Mouse (Mus musculus) liver, embryonic 12.5 days (tissue): Measurements from ENCODE around the gene H2-M10.6. TPM values are rescaled to one million over a fixed set of nuclear protein-coding genes. Genes with fewer than 3 reads are reported as not detected.
"Not testable (repeated sequence)": the region's sequence is repeated elsewhere in the genome, so short reads cannot be mapped to it uniquely, and the experiment has no call there.

Experiments
- ATAC-seq: fragments of 200-750 bp; cut with Nextera tagmentation; 2 replicates; pipeline ENCODE4 v1.8.0; 2017; ENCODE audit warnings: moderate number of reproducible peaks, mild to moderate bottlenecking, moderate library complexity
- H3K27ac ChIP-seq: fragments of 300-500 bp; sonication (generic); 2 replicates; pipeline ENCODE4 v1.5.1; 2016; ENCODE audit warnings: mild to moderate bottlenecking
- H3K27me3 ChIP-seq: fragments of 300-500 bp; sonication (generic); replicated peaks from 2 replicates; pipeline ENCODE4 v1.6.1; 2016; ENCODE audit warnings: mild to moderate bottlenecking, moderate library complexity
- H3K36me3 ChIP-seq: fragments of 300-500 bp; sonication (generic); 2 replicates; pipeline ENCODE4 v1.6.1; 2016; ENCODE audit warnings: mild to moderate bottlenecking, moderate library complexity
- H3K4me1 ChIP-seq: fragments of 300-500 bp; sonication (generic); 2 replicates; pipeline ENCODE4 v1.6.1; 2016
- H3K4me2 ChIP-seq: fragments of 300-500 bp; sonication (generic); 2 replicates; pipeline ENCODE4 v1.6.1; 2016; ENCODE audit warnings: mild to moderate bottlenecking, moderate library complexity
- H3K4me3 ChIP-seq: fragments of 300-500 bp; sonication (generic); 2 replicates; pipeline ENCODE4 v1.5.1; 2016; ENCODE audit warnings: mild to moderate bottlenecking, moderate library complexity
- H3K9ac ChIP-seq: fragments of 300-500 bp; sonication (generic); 2 replicates; pipeline ENCODE4 v1.6.1; 2016; ENCODE audit warnings: mild to moderate bottlenecking, moderate library complexity
- H3K9me3 ChIP-seq: fragments of 300-500 bp; sonication (generic); replicated peaks from 2 replicates; pipeline ENCODE4 v1.6.1; 2016; ENCODE audit warnings: mild to moderate bottlenecking, moderate library complexity
- WGBS: fragments of 180-500 bp; shearing (Covaris S2); methylation state at CpG from one replicate; pipeline ENCODE4 v1.1.7; 2016; ENCODE audit not compliant: insufficient replicate concordance; 5-methylcytosine and 5-hydroxymethylcytosine counted together
- polyA plus RNA-seq: library from polyadenylated mRNA; unstranded; fragments of >200 nt; fragmentation: Nextera tagmentation; extraction: Ambion mirVana; gene quantifications from 2 replicates; pipeline ENCODE4 v1.2.1, GENCODE M21; 2016

H2-M10.6 gene
- not detected in 2 replicates for polyA plus RNA-seq

DNA sequence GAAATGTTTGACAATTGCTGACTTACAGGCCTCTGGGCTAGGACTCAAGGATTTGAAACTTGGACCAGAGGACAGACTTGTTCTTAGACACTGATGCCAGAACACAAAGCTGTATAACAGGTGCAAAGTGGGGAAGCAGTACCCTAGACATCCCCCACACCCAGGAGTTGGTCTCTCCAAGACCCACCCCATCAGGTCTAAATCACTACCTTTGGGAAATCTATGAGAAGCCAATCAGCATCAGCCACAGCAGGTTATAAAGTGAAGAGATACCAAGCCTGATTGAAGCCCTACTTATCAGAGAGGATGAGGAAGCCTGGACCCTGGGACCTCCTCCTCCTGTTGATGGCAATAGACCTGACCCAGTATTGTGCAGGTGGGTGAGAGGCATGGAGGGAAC, at the start of gene H2-M10.6:
Gene H2-M10.6, plus strand, starts transcription at position 301 of the 400 bp plus-strand sequence.
- Histone ChIP-seq H3K4me2 (no peak within 1 kb of the TSS), H3K36me3 (no peaks in the 10 kb centered on the region), H3K9ac (no peak within 1 kb of the TSS), H3K9me3 (no peaks in the 10 kb centered on the region), H3K27me3 (no peaks in the 10 kb centered on the region), H3K4me1 (no peaks in the 10 kb centered on the region), H3K27ac (no peak within 1 kb of the TSS), H3K4me3 (no peak within 1 kb of the TSS)
- no peak for ATAC-seq

DNA sequence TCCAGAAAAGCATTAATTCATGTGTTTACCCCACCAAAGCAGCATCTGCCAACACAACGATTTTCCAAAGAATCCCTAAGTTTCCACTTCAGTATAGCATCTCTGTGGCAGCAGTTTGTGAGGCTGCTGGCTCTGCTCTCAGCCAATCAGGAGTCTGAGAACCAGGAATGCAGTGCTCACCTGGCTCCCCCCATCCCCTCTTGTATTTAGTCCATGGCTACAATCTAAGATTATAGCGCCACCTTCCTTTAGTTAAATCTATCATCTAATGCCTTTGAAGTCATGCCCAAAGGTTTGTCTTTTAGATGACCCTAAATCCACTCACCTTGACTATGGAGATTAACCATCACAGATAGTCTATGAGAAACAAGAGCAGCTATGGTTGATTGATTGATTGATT, 48.2 kb upstream of the H2-M10.6 start:
- Histone ChIP-seq H3K4me1 (no peaks in the 10 kb centered on the region), H3K9ac (no peak overlapping the region), H3K27ac (no peak overlapping the region), H3K4me3 (no peak overlapping the region), H3K27me3 (no peaks in the 10 kb centered on the region), H3K4me2 (no peak overlapping the region), H3K36me3 (no peaks in the 10 kb centered on the region), H3K9me3 (no peaks in the 10 kb centered on the region)
- 40% methylated on average over 2 of the region's 2 CpGs for WGBS
- no peak for ATAC-seq

DNA sequence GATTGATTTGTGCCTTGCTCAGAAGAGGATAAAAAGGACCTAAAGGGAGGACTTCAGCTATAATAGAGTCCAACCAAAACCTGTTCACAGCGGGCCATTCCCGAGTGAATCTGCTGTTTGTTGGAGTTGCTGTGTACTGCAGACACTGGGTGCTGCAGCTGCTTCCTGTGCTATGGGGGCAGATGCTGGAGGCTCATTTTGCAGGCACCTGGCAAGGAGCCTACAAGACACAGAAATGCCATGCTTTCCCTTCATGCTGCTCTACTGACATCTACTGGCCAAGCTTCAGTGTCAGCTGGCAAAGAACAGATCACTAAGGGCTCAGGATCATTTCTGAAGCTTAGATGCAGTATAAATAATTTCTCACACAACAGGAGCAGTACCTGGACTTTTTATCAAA, 47.7 kb upstream of the H2-M10.6 start:
- H3K9ac ChIP-seq, H3K27ac ChIP-seq, H3K27me3 ChIP-seq, ATAC-seq, H3K4me1 ChIP-seq, H3K9me3 ChIP-seq, H3K4me3 ChIP-seq, H3K4me2 ChIP-seq, H3K36me3 ChIP-seq: not testable (repeated sequence)
- WGBS = 25% methylated on average over 2 of the region's 2 CpGs

DNA sequence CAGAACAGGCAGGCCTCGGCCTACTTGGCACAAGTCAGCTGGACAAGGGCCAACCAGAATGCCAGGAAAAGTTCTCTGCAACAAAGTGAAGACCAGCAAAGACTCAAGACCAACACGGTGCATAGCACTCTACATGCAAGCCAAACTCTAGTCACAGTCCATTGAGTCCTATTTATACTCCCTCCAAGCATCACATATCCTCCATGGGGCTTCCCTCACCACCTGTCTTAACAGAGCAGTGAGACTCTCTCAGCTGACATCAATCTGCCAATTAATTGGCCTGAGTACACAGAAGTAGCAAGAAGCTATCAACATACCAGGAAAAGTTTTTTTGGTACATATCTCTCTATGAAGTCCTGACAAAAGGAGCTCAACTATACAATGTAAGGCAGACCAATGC, 46.6 kb upstream of the H2-M10.6 start:
- H3K27ac ChIP-seq, H3K9me3 ChIP-seq, H3K4me3 ChIP-seq, H3K36me3 ChIP-seq, H3K9ac ChIP-seq, H3K4me2 ChIP-seq, H3K4me1 ChIP-seq, H3K27me3 ChIP-seq, ATAC-seq: not testable (repeated sequence)
- WGBS = 61% methylated on average over 2 of the region's 2 CpGs

DNA sequence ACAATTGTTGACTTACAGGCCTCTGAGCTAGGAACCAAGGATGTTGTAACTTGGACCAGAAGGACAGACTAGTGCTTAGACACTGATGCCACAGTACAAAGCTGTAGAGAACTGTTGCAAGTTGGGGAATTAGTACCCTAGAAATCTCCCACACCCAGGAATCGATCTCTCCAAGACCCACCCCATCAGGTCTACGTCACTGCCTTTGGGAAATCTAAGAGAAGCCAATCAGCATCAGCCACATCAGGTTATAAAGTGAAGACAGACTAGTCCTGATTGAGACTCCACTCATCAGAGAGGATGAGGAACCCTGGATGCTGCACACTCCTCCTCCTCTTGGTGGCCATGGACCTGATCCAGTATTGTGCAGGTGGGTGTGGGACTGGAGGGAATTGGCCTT, 39.4 kb upstream of the H2-M10.6 start, which contains the start of gene H2-M10.5:
Gene H2-M10.5, plus strand, starts transcription at position 301 of the 400 bp plus-strand sequence.
- ATAC-seq = not testable (repeated sequence)

DNA sequence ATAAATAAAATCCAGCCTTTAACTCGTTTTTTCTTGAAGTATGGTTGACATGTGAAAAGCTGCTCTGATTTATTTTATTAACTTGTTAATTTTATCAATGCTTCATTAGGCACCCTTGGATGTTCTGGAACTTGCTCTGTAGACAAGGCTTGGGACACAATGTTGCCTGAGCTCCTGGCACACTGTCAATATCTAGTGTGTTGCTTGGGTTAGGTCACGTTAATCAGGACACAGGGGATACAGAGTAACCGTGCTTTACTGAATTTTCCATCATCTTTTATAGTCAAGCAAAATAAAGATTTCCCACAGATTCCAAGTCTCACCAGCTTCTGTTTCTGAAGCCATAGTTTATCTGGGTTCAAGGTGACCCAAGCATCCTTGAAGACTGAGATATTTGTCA, 30.4 kb upstream of the H2-M10.6 start:
- Histone ChIP-seq H3K9me3 (no peaks in the 10 kb centered on the region), H3K4me3 (no peak overlapping the region), H3K27me3 (no peaks in the 10 kb centered on the region), H3K36me3 (no peaks in the 10 kb centered on the region), H3K4me2 (no peak overlapping the region), H3K9ac (no peak overlapping the region), H3K27ac (no peak overlapping the region), H3K4me1 (no peaks in the 10 kb centered on the region)
- no peak for ATAC-seq
- 53% methylated on average over 3 of the region's 3 CpGs for WGBS

More for the DNA sequence above, 39.4 kb upstream of the H2-M10.6 start, which contains the start of gene H2-M10.5:
- not testable (repeated sequence) for H3K27me3 ChIP-seq, H3K4me1 ChIP-seq, H3K27ac ChIP-seq, H3K4me3 ChIP-seq, H3K4me2 ChIP-seq, H3K36me3 ChIP-seq, H3K9ac ChIP-seq, H3K9me3 ChIP-seq
- WGBS = 62% methylated on average over 2 of the region's 2 CpGs

DNA sequence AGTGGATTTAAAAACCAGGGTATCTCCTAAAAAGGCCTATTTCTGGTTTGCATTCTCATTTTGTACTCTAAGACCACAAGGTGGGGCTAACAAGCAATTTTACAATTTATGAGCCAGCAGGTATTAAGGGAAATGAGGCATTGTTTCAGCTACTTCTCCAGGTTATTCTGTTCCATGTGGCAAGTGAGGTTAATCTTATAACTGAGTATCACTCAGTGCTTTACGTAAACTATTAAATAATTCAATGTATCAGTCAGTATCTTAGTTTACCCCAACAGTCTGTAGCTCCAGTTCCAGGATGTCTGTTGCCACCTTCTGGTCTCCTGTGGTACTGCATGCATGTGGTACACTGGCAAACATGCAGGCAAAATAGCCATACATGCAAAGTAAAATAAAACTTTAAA, 25.5 kb upstream of the H2-M10.6 start:
- not testable (repeated sequence) for H3K36me3 ChIP-seq, H3K9ac ChIP-seq, H3K27me3 ChIP-seq, H3K9me3 ChIP-seq, H3K4me2 ChIP-seq, ATAC-seq, H3K27ac ChIP-seq, H3K4me1 ChIP-seq, H3K4me3 ChIP-seq
- 25% methylated on average over 1 of the region's 1 CpGs for WGBS

DNA sequence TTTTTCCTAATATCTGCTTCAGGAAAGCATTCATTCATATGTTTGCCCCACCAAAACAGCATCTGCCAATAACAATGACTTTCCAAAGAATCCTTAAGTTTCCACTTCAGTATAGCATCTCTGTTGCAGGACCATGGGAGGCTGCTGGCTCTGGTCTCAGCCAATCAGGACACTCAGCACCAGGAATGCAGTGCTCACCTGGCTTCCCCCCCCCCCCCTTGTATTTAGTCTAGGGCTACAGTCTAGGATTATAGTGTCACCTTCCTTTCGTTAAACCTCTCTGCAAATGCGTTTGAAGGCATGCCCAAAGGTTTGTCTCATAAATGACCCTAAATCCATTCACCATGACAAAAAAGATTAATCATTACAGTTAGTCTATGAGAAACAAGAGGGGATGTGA, 23.6 kb upstream of the H2-M10.6 start:
- Histone ChIP-seq H3K4me2 (no peak overlapping the region), H3K4me3 (no peak overlapping the region), H3K9ac (no peak overlapping the region), H3K9me3 (no peaks in the 10 kb centered on the region), H3K4me1 (no peaks in the 10 kb centered on the region), H3K36me3 (no peaks in the 10 kb centered on the region), H3K27me3 (no peaks in the 10 kb centered on the region; the same call in 1 of the 2 replicates), H3K27ac (no peak overlapping the region)
- ATAC-seq = no peak
- WGBS = 62% methylated on average over 2 of the region's 2 CpGs

DNA sequence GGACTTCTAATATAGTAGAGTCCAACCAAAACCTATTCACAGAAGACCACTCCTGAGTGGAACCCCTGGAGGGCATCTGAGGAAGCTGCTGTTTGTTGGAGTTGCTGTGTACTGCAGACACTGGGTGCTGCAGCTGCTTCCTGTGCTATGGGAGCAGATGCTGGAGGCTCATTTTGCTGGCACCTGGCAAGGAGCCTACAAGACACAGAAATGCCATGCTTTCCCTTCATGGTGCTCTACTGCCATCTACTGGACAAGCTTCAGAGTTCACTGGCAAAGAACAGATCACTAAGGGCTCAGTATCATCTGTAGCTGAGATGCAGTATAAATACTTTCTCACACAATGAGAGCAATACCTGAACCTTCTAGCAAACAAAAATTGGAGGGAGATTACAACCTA, 23.2 kb upstream of the H2-M10.6 start:
- H3K27me3 ChIP-seq, H3K9me3 ChIP-seq, H3K4me2 ChIP-seq, ATAC-seq, H3K9ac ChIP-seq, H3K4me1 ChIP-seq, H3K4me3 ChIP-seq, H3K27ac ChIP-seq, H3K36me3 ChIP-seq: not testable (repeated sequence)

DNA sequence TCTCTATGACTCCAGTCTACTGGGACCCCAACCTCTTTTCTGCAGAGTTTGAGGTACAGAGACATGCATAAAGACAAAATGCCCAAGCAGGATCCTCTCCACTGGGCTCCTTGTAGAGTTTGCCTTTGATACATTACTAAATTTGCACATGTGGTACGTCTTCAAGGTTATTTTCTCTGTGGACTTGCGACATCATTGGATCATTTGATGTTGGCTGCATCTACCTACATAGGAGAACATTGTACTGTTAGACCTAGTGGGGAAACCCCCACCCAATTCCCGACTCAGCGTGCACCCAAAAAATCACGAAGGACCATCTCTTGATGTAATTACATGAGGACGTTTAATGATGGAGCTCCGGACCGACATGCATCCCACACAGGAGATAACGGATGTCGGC, 12.5 kb upstream of the H2-M10.6 start:
- Histone ChIP-seq H3K9me3 (no peaks in the 10 kb centered on the region), H3K36me3 (no peaks in the 10 kb centered on the region), H3K4me2 (no peak overlapping the region), H3K9ac (no peak overlapping the region), H3K27me3 (no peaks in the 10 kb centered on the region), H3K27ac (no peak overlapping the region), H3K4me1 (no peaks in the 10 kb centered on the region), H3K4me3 (no peak overlapping the region)
- WGBS = 73% methylated on average over 10 of the region's 10 CpGs
- ATAC-seq = no peak

DNA sequence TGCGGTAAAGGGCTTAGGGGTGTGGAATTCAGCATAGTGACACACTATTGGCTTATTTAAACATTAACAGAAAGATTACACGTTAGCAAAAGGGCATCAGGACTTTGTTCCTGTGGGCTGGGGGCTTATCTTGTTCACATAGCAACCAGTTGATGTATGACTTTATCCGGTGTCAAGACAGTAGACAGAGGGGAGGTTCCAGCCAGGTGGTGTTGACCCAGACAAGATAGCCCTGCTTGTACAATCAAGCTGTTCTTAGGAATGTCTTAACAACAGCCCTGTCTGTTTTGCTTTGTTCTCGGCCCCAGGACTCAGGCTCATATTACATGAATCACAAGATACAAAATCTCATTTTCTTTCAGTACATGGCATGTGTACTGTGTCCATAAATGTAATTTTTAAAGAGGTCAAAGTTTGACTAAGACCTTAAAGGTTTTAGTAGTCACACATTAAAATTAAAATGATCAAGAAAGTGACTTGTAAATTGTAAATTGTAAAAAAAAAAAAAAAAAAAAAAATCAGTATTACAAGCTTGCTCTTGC, 12.0 kb upstream of the H2-M10.6 start:
- H3K27ac ChIP-seq = not testable (repeated sequence)

DNA sequence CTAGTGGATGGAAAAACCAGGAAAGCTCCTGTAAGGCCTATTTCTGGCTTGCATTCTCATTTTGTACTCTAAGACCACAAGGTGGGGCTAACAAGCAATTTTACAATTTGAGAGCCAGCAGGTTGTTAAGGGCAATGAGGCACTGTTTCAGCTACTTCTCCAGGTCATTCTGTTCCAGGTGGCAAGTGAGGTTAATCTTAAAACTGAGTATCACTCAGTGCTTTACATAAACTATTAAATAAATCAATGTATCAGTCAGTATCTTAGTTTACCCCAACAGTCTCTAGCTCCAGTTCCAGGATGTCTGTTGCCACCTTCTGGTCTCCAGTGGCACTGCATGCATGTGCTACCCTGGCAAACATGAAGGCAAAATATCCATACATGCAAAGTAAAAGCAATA, 12.0 kb downstream of the H2-M10.6 start:
- Histone ChIP-seq H3K36me3 (no peaks in the 10 kb centered on the region), H3K4me3 (no peak overlapping the region), H3K9ac (no peak overlapping the region), H3K27me3 (0 out of 2 replicates have a peak, but pooled peaks cover 5% of the 10 kb centered on the region), H3K4me1 (0 out of 2 replicates have a peak, but pooled peaks cover 5% of the 10 kb centered on the region), H3K4me2 (no peak overlapping the region), H3K27ac (no peak overlapping the region), H3K9me3 (no peaks in the 10 kb centered on the region)
- ATAC-seq = no peak; the same call in 1 of the 2 replicates

More for the DNA sequence above, 12.0 kb upstream of the H2-M10.6 start:
- not testable (repeated sequence) for H3K27me3 ChIP-seq, H3K9ac ChIP-seq, H3K9me3 ChIP-seq, H3K4me3 ChIP-seq, H3K4me1 ChIP-seq, ATAC-seq, H3K36me3 ChIP-seq, H3K4me2 ChIP-seq
- 40% methylated on average over 4 of the region's 4 CpGs for WGBS

DNA sequence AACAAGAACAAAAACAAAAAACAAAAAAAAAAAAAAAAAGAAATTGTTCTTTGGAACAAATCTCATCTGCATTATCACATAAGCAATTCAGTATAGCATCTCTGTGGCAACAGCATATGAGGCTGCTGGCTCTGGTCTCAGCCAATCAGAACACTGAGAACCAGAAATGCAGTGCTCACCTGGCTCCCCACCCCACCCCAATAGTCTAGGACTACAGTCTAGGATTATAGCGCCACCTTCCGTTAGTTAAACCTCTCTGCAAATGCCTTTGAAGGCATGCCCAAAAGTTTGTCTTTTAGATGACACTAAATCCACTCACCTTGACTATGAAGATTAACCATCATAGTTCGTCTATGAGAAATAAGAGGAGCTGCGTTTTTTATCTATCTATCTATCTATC, 13.6 kb downstream of the H2-M10.6 start:
- 23% methylated on average over 4 of the region's 4 CpGs for WGBS
- H3K27me3 ChIP-seq = peaks cover 10% of the 10 kb centered on the region; the same call in 1 of the 2 replicates
- no peaks in the 10 kb centered on the region for H3K9me3 ChIP-seq

More for the DNA sequence above, 13.6 kb downstream of the H2-M10.6 start:
- no peak overlapping the region for H3K9ac ChIP-seq
- H3K4me2 ChIP-seq = no peak overlapping the region
- H3K27ac ChIP-seq = no peak overlapping the region
- 0 out of 2 replicates have a peak, but pooled peaks cover 5% of the 10 kb centered on the region for H3K4me1 ChIP-seq
- H3K36me3 ChIP-seq = no peaks in the 10 kb centered on the region
- ATAC-seq = peak; percentile 53; the same call in 1 of the 2 replicates
- no peak overlapping the region for H3K4me3 ChIP-seq
